Mouse (Mus musculus): Measurements from ENCODE around the gene Ryr1. TPM values are rescaled to one million over a fixed set of nuclear protein-coding genes. Genes with fewer than 3 reads are reported as not detected.

Ryr1 gene
- polyA plus RNA-seq (2012; rRNA removed), result 1.9 and 2.0 TPM in 2 replicates

GRCm38 (mm10) chr7:29124970-29125369 lies at the start of gene Ryr1:
Gene Ryr1, minus strand, starts transcription at chr7:29125179.

GRCm38 (mm10) chr7:29170066-29170754 lies 45.2 kb upstream of the Ryr1 start, which contains the start of the genes Ggn and Spred3:
Gene Ggn, plus strand, starts transcription at chr7:29170210.
Gene Spred3, minus strand, starts transcription at chr7:29170411.

DNA sequence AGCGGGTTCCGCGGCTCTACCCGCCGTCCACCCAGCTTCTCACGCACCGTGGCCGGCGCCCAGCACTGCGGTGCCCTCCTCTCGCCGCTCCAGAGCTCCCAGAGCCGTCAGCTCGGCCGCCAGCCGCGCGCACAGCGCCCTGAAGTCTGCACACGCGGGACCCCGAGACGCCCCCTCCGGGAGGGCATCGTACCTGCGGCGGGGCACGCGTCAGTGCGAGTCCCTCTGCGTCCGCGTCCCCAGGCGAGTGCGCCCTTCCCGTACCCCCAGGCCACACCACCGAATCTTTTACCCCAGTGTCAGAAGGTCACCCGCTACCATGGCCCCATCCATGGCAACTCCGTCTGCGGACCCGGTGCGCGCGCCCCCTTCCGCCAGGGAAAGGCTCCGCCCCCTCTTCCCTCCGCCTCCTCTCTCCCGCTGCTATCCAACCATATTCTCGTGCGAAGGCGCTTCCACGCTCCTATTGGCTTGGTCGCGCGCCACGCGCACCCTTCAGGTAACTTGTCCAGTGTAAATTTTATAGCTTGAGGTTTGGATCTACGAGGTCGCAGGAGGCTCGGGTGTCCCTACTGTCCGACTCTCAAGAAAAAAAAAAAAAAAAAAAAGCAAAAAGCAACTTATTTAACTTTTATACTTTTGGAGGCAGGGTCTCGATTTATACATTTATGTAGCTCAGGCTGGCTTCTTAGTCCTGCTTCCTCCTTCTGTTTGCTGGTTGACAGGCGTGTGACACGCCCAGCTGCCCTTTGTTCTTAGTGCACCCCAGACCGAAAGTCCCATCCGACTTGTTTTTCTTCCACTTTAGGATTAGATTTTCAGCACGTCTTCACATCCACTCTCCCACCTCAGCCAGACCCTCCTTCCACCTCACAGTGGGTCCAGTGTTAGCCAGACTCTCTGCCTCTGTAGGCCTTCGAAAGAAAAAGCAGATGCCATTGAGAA lies 31.1 kb upstream of the Ryr1 start, which contains the start of gene Fam98c:
TSS of gene Fam98c (minus strand) at position 397 of the 945 bp plus-strand sequence.

DNA sequence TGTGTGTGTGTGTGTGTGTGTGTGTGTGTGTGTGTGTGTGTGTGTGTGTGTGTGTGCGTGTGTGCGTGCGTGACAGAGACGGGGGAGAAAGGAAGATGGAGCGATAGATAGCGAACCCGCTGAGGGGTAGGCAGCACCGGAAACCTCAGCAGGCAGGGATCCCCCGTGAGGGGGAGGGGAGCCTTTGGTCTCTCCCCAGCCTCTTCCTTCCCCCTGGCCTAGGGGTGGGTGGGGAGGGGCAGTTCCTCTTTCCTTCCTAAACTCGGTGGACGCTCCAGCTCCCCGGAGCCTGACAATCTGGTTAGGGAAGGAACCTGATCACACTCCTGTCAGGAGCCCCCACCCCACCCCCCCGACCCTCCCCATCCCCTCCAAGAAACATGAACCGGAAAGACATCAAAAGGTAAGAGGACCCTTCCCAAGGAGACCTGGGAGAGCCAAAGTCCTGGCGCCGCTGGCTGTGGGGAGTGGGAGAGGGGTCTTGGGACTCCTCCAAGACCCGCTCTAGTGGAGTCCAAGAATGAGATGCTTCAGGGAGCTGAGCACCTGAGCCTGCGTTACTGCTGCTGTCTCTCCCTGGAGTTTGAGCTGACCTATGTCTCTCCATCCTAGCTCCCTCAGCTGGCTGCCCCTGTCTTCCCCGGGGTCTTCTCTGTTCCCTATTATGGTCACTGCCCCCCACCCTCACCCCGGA lies 9.9 kb upstream of the Ryr1 start, which contains the start of gene Rasgrp4:
TSS of gene Rasgrp4 (plus strand) at position 159 of the 694 bp plus-strand sequence.

GRCm38 (mm10) chr7:28981651-28982273 lies 143.2 kb downstream of the Ryr1 start, which contains the start of the genes Eif3k and Map4k1:
Gene Eif3k, minus strand, starts transcription at chr7:28981864.
Gene Map4k1, plus strand, starts transcription at chr7:28982050.

DNA sequence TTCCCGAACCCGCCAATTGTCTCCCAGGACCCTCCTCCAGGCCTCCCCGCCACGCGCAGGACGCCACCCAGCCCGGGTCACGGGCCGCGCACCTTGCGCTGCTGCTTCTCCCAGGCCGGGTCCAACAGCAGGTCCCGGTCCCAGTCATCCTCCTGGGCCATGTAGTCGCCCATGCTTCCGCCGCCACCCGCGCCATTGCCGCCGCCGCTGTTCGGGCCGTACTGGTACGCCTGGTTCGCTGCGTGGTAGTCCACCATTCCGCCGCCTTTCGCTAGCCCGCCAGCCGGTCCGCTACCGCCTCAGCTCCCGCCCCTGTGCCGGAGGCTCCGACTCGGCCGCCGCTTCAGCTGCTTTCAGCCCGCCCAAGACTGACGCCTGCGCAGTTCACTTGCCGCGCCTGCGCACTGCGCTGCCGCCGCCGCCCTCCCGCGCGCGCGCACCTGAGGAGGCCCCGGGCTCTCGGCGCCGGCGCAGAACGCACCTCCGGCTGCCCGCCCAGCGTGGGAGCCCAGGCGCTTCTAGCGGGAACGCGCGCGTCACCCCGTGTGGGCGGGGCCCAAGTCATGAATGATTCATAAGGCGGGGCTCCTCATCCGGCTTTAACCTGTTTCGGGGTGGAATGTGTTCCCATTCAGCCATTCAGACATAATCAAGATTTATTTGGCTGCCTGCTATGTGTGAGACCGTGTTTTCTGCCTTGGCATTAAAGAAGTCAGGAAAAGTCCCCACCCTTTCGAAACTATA lies 162.9 kb downstream of the Ryr1 start, which contains the start of gene Actn4:
TSS of gene Actn4 (minus strand) at position 414 of the 744 bp plus-strand sequence.

Other genes starting within 250 kb of the Ryr1 start
- 0.78 and 1.0 TPM in 2 replicates for gene Capn12, start 243.8 kb downstream of the Ryr1 start, polyA plus RNA-seq (2012; rRNA removed)
- gene Actn4, start 162.8 kb downstream of the Ryr1 start, polyA plus RNA-seq (2012; rRNA removed), result 365 and 372 TPM in 2 replicates
- 251 and 352 TPM in 2 replicates for gene Eif3k, start 143.3 kb downstream of the Ryr1 start, polyA plus RNA-seq (2012; rRNA removed)
- gene Map4k1, start 143.1 kb downstream of the Ryr1 start, polyA plus RNA-seq (2012; rRNA removed), result 5.6 and 5.7 TPM in 2 replicates
- 18.4 and 21.5 TPM in 2 replicates for gene Rasgrp4, start 9.7 kb upstream of the Ryr1 start, polyA plus RNA-seq (2012; rRNA removed)
- 43.0 and 44.4 TPM in 2 replicates for gene Fam98c, start 31.1 kb upstream of the Ryr1 start, polyA plus RNA-seq (2012; rRNA removed)
- 2.7 and 3.8 TPM in 2 replicates for gene Ggn, start 45.0 kb upstream of the Ryr1 start, polyA plus RNA-seq (2012; rRNA removed)
- 12.1 and 12.7 TPM in 2 replicates for gene Spred3, start 45.2 kb upstream of the Ryr1 start, polyA plus RNA-seq (2012; rRNA removed)
- 139 and 159 TPM in 2 replicates for gene Psmd8, start 55.5 kb upstream of the Ryr1 start, polyA plus RNA-seq (2012; rRNA removed)
- gene Catsperg1, start 88.9 kb upstream of the Ryr1 start, polyA plus RNA-seq (2012; rRNA removed), result 2.4 and 3.1 TPM in 2 replicates
- gene Kcnk6, start 107.3 kb upstream of the Ryr1 start, polyA plus RNA-seq (2012; rRNA removed), result 17.3 and 20.1 TPM in 2 replicates
- gene Yif1b, start 113.2 kb upstream of the Ryr1 start, polyA plus RNA-seq (2012; rRNA removed), result 227 and 239 TPM in 2 replicates
- 6.2 and 6.4 TPM in 2 replicates for gene 2200002D01Rik, start 123.3 kb upstream of the Ryr1 start, polyA plus RNA-seq (2012; rRNA removed)
- 302 and 356 TPM in 2 replicates for gene Spint2, start 156.7 kb upstream of the Ryr1 start, polyA plus RNA-seq (2012; rRNA removed)
- gene Ppp1r14a, start 164.1 kb upstream of the Ryr1 start, polyA plus RNA-seq (2012; rRNA removed), result 163 and 175 TPM in 2 replicates
- gene Dpf1, start 178.8 kb upstream of the Ryr1 start, polyA plus RNA-seq (2012; rRNA removed), result 7.4 and 12.3 TPM in 2 replicates

All from ovary, adult 2 months (tissue).